Mouse (Mus musculus) ovary, adult 10 weeks (tissue): ENCODE data around the gene Thumpd3. TPM values are rescaled to one million over a fixed set of nuclear protein-coding genes. Genes with fewer than 3 reads are reported as not detected.

ENCODE experiments used
- polyA plus RNA-seq: library from polyadenylated mRNA; stranded (reverse); fragments of 350-450 nt; fragmentation: Illumina TruSeq; extraction: RNeasy Lipid Tissue Mini Kit (QIAGEN cat#74804); gene quantifications from one replicate; pipeline ENCODE4 v1.2.3, GENCODE M21; 2014

Thumpd3 gene
- 108 TPM for polyA plus RNA-seq

GRCm38 (mm10) chr6:113046041-113046975 is at the start of gene Thumpd3:
Thumpd3 (plus strand) TSS chr6:113046225.

DNA sequence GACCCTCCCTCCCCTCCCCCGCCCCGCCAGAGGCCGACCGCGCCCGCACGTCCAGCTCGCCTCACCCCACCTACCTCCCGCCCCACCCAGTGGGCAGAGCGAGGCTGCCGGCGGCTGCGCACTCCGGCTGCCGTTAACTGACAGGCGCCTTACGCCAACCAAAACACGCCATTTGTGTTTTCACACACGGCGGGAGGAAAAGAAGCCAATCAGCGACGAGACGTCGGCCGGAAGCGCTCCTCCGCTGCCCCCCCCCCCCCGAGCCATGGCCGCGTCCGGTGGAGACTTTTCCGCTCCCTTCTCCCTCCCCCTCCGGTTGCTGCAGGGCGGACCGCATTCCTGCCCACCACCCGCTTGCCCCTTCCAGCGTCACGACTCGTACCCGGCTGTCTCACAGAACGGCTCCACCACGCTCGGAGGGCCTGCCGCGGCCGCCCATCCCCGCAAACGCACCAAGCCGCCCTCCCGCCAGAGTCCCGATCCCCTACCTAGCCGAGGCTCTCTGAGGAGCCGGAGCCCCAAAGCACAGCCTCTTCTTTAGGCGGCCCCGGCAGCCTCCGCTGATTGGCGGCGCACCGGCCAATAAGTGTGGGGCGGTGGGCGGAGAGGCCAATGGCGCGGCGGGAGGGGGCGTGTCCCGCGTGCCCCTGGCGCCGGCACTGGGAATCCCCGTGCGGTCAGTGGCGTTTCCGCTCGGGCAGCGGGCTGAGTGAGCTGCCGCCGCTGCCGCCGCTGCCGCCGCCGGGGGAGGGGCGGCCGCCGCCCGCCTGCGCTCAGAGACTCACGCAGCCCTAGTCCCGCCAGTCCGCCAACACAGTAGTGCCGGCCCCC is 30.9 kb downstream of the Thumpd3 start, which contains the start of gene Setd5:
Gene Setd5 (plus strand): TSS at position 680 of the 831 bp plus-strand sequence.

Other genes starting within 250 kb of the Thumpd3 start
- gene Srgap3, start 99.0 kb upstream of the Thumpd3 start, polyA plus RNA-seq, result 16.3 TPM
- 194 TPM for gene Setd5, start 31.1 kb downstream of the Thumpd3 start, polyA plus RNA-seq
- gene Lhfpl4, start 149.2 kb downstream of the Thumpd3 start, polyA plus RNA-seq, result 0.20 TPM
- 35.6 TPM for gene Mtmr14, start 191.6 kb downstream of the Thumpd3 start, polyA plus RNA-seq
- gene Cpne9, start 236.1 kb downstream of the Thumpd3 start, polyA plus RNA-seq, result 0.20 TPM